Mouse (Mus musculus): ENCODE measurements around the gene Gm10160. TPM values are rescaled to one million over a fixed set of nuclear protein-coding genes. Genes with fewer than 3 reads are reported as not detected.

The Gm10160 gene
- polyA plus RNA-seq, 1 experiment from 2014 or later, result not detected

DNA sequence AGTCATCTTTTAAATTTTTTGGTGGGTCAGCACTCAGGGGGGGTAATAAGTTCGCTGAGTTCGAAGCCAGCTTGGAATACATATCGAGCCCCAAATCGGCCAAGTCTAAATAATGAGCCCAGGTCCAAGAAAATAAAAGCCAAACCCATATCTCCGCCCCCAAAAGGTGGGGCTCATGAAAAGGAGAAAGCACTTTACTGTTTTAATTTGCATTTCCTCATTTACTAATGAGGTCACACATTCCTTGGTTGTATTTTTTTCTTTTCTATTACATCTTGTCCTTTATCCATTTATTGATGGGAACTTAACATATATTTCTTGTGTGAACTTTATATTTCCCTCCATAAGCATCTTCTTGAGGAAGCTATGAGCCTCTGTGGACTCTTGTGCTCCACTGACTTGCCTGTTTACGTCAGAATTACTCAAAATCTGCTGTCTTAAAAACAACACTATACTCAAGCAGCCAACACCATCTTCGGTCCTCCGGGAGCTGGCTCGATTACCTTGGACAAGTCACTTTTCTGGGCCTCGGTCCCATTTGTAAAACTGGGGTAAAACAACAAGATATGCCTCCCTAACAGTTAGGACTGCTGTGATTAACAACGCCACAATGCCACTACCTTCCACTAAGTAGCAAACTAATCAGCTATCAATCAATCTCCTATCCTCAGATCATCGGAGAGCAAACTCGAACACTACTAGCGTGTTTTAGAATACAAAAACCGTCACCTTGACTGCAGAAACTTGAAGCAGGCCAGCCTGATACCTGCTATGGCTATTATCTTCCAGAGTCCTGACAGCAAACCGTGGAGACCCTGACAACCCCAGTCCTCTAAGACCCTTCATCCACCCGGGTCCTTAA, 27.6 kb downstream of the Gm10160 start:
- ATAC-seq (ENCODE audit: low FRiP score) (no peak), DNase-seq (ENCODE audit: low spot score, missing footprints) (no peak)
- H3K36me3 ChIP-seq (ENCODE audit: control insufficient read depth, insufficient read depth, low read length), result no peaks in the 10 kb centered on the region
- no peaks in the 10 kb centered on the region for H3K9me3 ChIP-seq (ENCODE audit: control insufficient read depth, low read length)
- peak overlapping the region; percentile 54 for H3K4me2 ChIP-seq
- H3K4me1 ChIP-seq (ENCODE audit: control insufficient read depth, insufficient read depth, low read length), result peaks cover 17% of the 10 kb centered on the region
- peak overlapping the region; percentile 83 for H3K9ac ChIP-seq (ENCODE audit: low read length)
- H3K4me3 ChIP-seq (ENCODE audit: low read depth, low read length), result peak overlapping the region; percentile 77
- no peaks in the 10 kb centered on the region for H3K27me3 ChIP-seq (ENCODE audit: control insufficient read depth, insufficient read depth, low read length)
- WGBS, result 31% methylated on average over 17 of the region's 17 CpGs
- peak overlapping the region; percentile 90; the same call in 1 of the 2 replicates for H3K27ac ChIP-seq (ENCODE audit: low read depth, low read length)

DNA sequence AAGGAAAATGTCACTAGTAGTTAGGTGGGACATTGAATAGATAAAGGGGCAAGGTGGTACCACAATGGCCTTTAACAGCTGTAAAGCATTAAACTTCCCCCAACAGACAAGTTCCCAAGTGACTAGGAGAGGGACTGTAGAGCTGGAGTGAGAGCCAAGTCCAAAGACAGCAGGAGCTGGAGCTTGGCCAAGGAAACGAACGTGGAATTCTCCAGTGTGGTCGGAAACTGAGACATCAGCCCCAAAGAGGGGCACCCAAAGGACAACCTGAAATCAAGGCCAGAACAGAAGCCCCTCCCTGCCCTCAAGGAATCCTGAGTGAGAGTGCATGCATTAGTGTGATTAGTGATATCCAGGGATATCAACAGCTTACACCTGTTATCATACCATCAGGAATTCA, 30.2 kb downstream of the Gm10160 start:
- WGBS, result 69% methylated on average over 3 of the region's 3 CpGs
- DNase-seq (ENCODE audit: low spot score, missing footprints), result peak; percentile 53

DNA sequence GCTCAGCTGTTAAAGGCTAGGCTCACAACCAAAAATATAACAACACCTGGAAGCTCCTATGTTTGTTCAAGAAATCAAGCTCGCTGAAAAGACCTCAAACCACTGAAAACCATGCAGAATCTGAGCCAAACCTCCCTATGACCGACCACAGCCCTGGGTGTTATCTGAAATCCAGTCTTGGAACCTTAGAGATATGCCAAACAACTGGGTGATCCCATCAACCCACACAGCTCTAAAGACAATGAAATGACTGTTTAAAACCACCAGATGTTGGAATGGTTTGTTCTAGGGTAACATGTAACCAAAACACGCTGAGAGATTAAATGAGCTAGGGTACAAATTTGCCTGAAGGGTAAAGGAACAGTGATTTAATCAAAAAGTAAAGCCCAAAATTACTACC, 30.7 kb downstream of the Gm10160 start:
- 89% methylated on average over 3 of the region's 3 CpGs for WGBS
- DNase-seq (ENCODE audit: low spot score, missing footprints), result peak; percentile 75
- H3K27me3 ChIP-seq (ENCODE audit: control insufficient read depth, insufficient read depth, low read length), result no peaks in the 10 kb centered on the region
- peaks cover 17% of the 10 kb centered on the region for H3K4me1 ChIP-seq (ENCODE audit: control insufficient read depth, insufficient read depth, low read length)
- no peak overlapping the region for H3K9ac ChIP-seq (ENCODE audit: low read length)
- no peaks in the 10 kb centered on the region for H3K9me3 ChIP-seq (ENCODE audit: control insufficient read depth, low read length)
- no peak overlapping the region for H3K27ac ChIP-seq (ENCODE audit: low read depth, low read length)
- no peak for ATAC-seq (ENCODE audit: low FRiP score)
- H3K36me3 ChIP-seq (ENCODE audit: control insufficient read depth, insufficient read depth, low read length), result no peaks in the 10 kb centered on the region
- no peak overlapping the region for H3K4me3 ChIP-seq (ENCODE audit: low read depth, low read length)
- no peak overlapping the region for H3K4me2 ChIP-seq

More for the DNA sequence above, 30.2 kb downstream of the Gm10160 start:
- H3K9me3 ChIP-seq (ENCODE audit: control insufficient read depth, low read length), result no peaks in the 10 kb centered on the region
- H3K9ac ChIP-seq (ENCODE audit: low read length), result no peak overlapping the region
- no peaks in the 10 kb centered on the region for H3K27me3 ChIP-seq (ENCODE audit: control insufficient read depth, insufficient read depth, low read length)
- no peak overlapping the region for H3K4me3 ChIP-seq (ENCODE audit: low read depth, low read length)
- H3K27ac ChIP-seq (ENCODE audit: low read depth, low read length), result no peak overlapping the region
- H3K36me3 ChIP-seq (ENCODE audit: control insufficient read depth, insufficient read depth, low read length), result no peaks in the 10 kb centered on the region
- no peak for ATAC-seq (ENCODE audit: low FRiP score)
- H3K4me2 ChIP-seq, result no peak overlapping the region
- peaks cover 17% of the 10 kb centered on the region for H3K4me1 ChIP-seq (ENCODE audit: control insufficient read depth, insufficient read depth, low read length)

DNA sequence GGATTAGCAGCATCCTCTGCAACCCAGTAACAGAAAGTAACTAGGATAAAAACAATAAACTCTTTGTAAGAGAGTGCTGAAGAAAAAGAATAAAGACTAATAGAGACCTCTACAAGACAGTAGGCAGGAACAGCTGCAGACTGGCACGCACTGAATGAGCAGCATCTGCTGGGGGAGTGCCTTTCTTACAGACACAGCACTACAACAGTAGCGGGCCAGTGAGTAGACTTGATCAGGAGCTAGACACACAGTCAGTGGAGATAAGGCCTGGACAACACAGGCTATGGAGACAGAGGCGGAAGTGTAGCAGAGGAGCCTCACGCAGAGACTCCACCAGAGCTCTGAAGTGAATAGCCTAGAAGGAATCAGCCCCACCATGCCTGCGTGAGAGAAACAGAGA, 49.5 kb downstream of the Gm10160 start:
- ATAC-seq (ENCODE audit: low FRiP score) (no peak), DNase-seq (ENCODE audit: low spot score, missing footprints) (no peak)
- Histone ChIP-seq H3K9ac (ENCODE audit: low read length) (no peak overlapping the region), H3K36me3 (ENCODE audit: control insufficient read depth, insufficient read depth, low read length) (no peaks in the 10 kb centered on the region), H3K4me2 (no peak overlapping the region), H3K9me3 (ENCODE audit: control insufficient read depth, low read length) (no peaks in the 10 kb centered on the region), H3K4me1 (ENCODE audit: control insufficient read depth, insufficient read depth, low read length) (no peaks in the 10 kb centered on the region), H3K27me3 (ENCODE audit: control insufficient read depth, insufficient read depth, low read length) (no peaks in the 10 kb centered on the region), H3K27ac (ENCODE audit: low read depth, low read length) (no peak overlapping the region), H3K4me3 (ENCODE audit: low read depth, low read length) (no peak overlapping the region)
- 86% methylated on average over 5 of the region's 5 CpGs for WGBS

Other genes starting within 250 kb of the Gm10160 start
- gene Homer2, start 148.3 kb downstream of the Gm10160 start, polyA plus RNA-seq (2014; fragmentation: Nextera tagmentation; extraction: Ambion mirVana), result 19.6 and 22.4 TPM in 2 replicates
- gene Ramac, start 92.9 kb downstream of the Gm10160 start, polyA plus RNA-seq (2014; fragmentation: Nextera tagmentation; extraction: Ambion mirVana), result 147 and 160 TPM in 2 replicates
- gene 3110040N11Rik, start 66.3 kb downstream of the Gm10160 start, polyA plus RNA-seq (2014; fragmentation: Nextera tagmentation; extraction: Ambion mirVana), result 46.3 and 51.2 TPM in 2 replicates
- 102 and 106 TPM in 2 replicates for gene Btbd1, start 26.4 kb downstream of the Gm10160 start, polyA plus RNA-seq (2014; fragmentation: Nextera tagmentation; extraction: Ambion mirVana)
- 13.1 and 13.4 TPM in 2 replicates for gene Tm6sf1, start 3.2 kb upstream of the Gm10160 start, polyA plus RNA-seq (2014; fragmentation: Nextera tagmentation; extraction: Ambion mirVana)
- 40.2 and 42.0 TPM in 2 replicates for gene Hdgfl3, start 78.7 kb upstream of the Gm10160 start, polyA plus RNA-seq (2014; fragmentation: Nextera tagmentation; extraction: Ambion mirVana)
- gene Bnc1, start 136.5 kb upstream of the Gm10160 start, polyA plus RNA-seq (2014; fragmentation: Nextera tagmentation; extraction: Ambion mirVana), result 0.32 and 0.44 TPM in 2 replicates